Mouse (Mus musculus) intestine, embryonic 15.5 days (tissue): ENCODE measurements around the gene Nova2. TPM values are rescaled to one million over a fixed set of nuclear protein-coding genes. Genes with fewer than 3 reads are reported as not detected.

Experiments used
- ATAC-seq: fragments of 200-750 bp; cut with Nextera tagmentation; 2 replicates; pipeline ENCODE4 v1.8.0; 2017; ENCODE audit warnings: moderate TSS enrichment, moderate library complexity
- H3K27ac ChIP-seq: fragments of 300-500 bp; sonication (generic); 2 replicates; pipeline ENCODE4 v1.5.1; 2015; ENCODE audit warnings: mild to moderate bottlenecking, inconsistent platforms
- H3K27me3 ChIP-seq: fragments of 300-500 bp; sonication (generic); replicated peaks from 2 replicates; pipeline ENCODE4 v1.6.1; 2015; ENCODE audit warnings: inconsistent platforms
- H3K36me3 ChIP-seq: fragments of 300-500 bp; sonication (generic); 2 replicates; pipeline ENCODE4 v1.6.1; 2015; ENCODE audit warnings: inconsistent platforms
- H3K4me1 ChIP-seq: fragments of 300-500 bp; sonication (generic); replicated peaks from 2 replicates; pipeline ENCODE4 v1.6.1; 2015; ENCODE audit warnings: inconsistent platforms
- H3K4me2 ChIP-seq: fragments of 300-500 bp; sonication (generic); replicated peaks from 2 replicates; pipeline ENCODE4 v1.6.1; 2015; ENCODE audit warnings: mild to moderate bottlenecking, inconsistent platforms
- H3K4me3 ChIP-seq: fragments of 300-500 bp; sonication (generic); replicated peaks from 2 replicates; pipeline ENCODE4 v1.5.1; 2015; ENCODE audit warnings: inconsistent platforms
- H3K9ac ChIP-seq: fragments of 300-500 bp; sonication (generic); 2 replicates; pipeline ENCODE4 v1.6.1; 2015; ENCODE audit warnings: inconsistent platforms
- H3K9me3 ChIP-seq: fragments of 300-500 bp; sonication (generic); 2 replicates; pipeline ENCODE4 v1.6.1; 2016; ENCODE audit warnings: inconsistent platforms
- WGBS: fragments of 180-500 bp; shearing (Covaris S2); methylation state at CpG from one replicate; pipeline ENCODE4 v1.1.7; 2015; 5-methylcytosine and 5-hydroxymethylcytosine counted together
- polyA plus RNA-seq: library from polyadenylated mRNA; unstranded; fragments of >200 nt; fragmentation: Nextera tagmentation; extraction: Ambion mirVana; gene quantifications from 2 replicates; pipeline ENCODE4 v1.2.1, GENCODE M21; 2015

Gene Nova2
- polyA plus RNA-seq, result 0.49 and 0.57 TPM in 2 replicates

DNA sequence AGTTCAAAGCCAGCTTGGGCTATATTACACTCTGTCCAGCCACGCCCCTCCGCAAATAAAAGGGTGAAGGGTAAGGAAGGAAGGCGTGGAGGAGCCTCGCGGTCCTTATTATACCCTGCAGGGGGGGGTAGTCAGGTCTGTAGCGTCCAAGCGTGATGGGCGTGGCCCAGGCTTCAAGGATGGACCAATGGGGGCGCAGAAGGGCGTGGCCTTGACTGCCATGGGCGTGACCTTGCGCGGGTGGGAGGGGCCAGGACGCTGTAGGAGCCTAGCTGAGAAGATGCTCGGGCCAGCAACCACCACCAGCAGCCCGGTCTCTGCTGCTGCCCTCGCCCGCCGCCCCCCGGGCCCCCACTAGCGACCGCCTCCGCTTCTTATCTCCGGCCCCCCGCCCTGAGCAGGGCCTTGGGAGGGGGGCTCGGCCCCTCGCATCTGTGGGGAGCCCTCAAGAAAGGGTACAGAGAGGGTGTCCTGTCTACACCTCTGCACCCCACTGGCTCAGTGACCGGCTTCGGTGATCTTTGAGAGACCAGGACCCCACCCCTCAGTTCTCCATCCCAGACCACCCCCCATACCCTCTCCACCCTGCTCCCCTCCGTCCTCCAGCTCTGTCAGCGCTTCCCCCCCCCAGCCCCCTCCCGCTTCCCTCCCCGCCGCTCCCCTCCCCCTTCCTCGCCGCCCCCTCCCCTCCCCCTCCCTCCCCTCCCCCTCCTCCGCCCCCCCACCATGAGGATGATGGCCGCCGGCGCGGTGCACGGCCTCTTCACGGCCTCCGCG lies at the start of gene Nova2:
Nova2 (plus strand) TSS at position 727 of the 777 bp plus-strand sequence.
- peak; percentile 94 for ATAC-seq
- H3K4me2 ChIP-seq, result peak within 1 kb of the TSS; percentile 85
- peaks cover 60% of the 10 kb centered on the region for H3K27me3 ChIP-seq
- peak within 1 kb of the TSS; percentile 47 for H3K4me3 ChIP-seq
- under 1% methylated on average over 28 of the region's 45 CpGs for WGBS
- H3K9ac ChIP-seq, result peak within 1 kb of the TSS; percentile 50
- H3K36me3 ChIP-seq, result no peaks in the 10 kb centered on the region
- peaks cover 17% of the 10 kb centered on the region; the same call in 1 of the 2 replicates for H3K4me1 ChIP-seq
- H3K27ac ChIP-seq, result no peak within 1 kb of the TSS
- no peaks in the 10 kb centered on the region for H3K9me3 ChIP-seq

DNA sequence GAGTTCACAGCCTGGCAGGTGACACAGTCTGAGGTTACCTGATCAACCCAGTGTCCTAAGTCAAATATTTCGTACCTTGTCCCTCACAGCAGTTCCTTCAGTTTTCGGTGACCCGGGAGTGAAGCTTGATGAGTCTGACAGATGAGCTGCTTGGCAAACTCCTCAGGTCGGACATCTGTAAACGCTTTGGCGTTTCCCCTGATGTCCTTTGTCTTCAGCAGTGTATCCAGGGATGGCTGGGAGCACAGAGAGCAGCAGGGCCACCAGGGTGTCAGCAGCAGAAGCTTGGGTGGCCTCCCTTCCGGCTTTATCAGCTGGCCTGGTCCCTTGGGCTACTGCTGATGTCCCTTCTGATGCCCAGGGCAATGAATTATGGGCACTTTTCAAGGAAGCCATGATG lies 47.0 kb upstream of the Nova2 start:
- ATAC-seq, result no peak
- 70% methylated on average over 7 of the region's 7 CpGs for WGBS

GRCm38 (mm10) chr7:18883991-18884744 lies 41.5 kb upstream of the Nova2 start:
- Histone ChIP-seq H3K4me2 (peak overlapping the region; percentile 37), H3K9ac (no peak overlapping the region)

More for the DNA sequence above, 47.0 kb upstream of the Nova2 start:
- Histone ChIP-seq H3K4me3 (no peak overlapping the region), H3K4me1 (no peaks in the 10 kb centered on the region), H3K36me3 (no peaks in the 10 kb centered on the region), H3K27me3 (no peaks in the 10 kb centered on the region), H3K4me2 (no peak overlapping the region), H3K27ac (no peak overlapping the region), H3K9me3 (no peaks in the 10 kb centered on the region), H3K9ac (no peak overlapping the region)

GRCm38 (mm10) chr7:18884745-18885422 lies 40.8 kb upstream of the Nova2 start:
- Histone ChIP-seq H3K9ac (peak overlapping the region; percentile 18; the same call in 1 of the 2 replicates), H3K27me3 (no peaks in the 10 kb centered on the region), H3K4me3 (peak overlapping the region; percentile 8), H3K27ac (peak overlapping the region; percentile 66), H3K36me3 (no peaks in the 10 kb centered on the region), H3K4me2 (peak overlapping the region; percentile 37), H3K9me3 (no peaks in the 10 kb centered on the region), H3K4me1 (no peaks in the 10 kb centered on the region)
- WGBS, result 46% methylated on average over 13 of the region's 13 CpGs
- ATAC-seq, result peak; percentile 53; the same call in 1 of the 2 replicates

More at GRCm38 (mm10) chr7:18883991-18884744, 41.5 kb upstream of the Nova2 start:
- H3K36me3 ChIP-seq, result no peaks in the 10 kb centered on the region
- 52% methylated on average over 9 of the region's 9 CpGs for WGBS
- H3K27me3 ChIP-seq, result no peaks in the 10 kb centered on the region
- peak overlapping the region; percentile 66 for H3K27ac ChIP-seq
- peak; percentile 93 for ATAC-seq
- no peaks in the 10 kb centered on the region for H3K4me1 ChIP-seq
- H3K9me3 ChIP-seq, result no peaks in the 10 kb centered on the region
- H3K4me3 ChIP-seq, result peak overlapping the region; percentile 8

DNA sequence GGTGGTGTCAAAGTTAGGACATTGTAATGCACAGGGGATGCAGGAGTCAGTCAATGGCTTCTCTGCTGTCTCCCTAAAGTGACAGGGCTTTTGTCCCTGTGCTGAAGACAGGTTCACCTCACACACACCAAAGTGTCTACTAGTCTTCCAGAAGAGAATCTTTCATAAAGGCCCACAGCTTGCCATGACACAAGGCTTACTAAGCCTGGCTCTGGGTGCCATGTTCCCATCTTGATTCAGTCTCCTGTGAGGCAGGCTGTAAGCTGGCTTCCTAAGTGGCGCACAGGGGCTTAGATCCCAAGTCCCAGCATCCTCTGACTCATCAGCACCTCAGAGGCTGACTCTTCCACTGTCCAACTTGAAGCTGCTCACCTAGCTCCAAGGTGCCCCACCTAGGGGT lies 38.7 kb upstream of the Nova2 start:
- Histone ChIP-seq H3K9ac (no peak overlapping the region), H3K4me1 (no peaks in the 10 kb centered on the region), H3K36me3 (peaks cover 4% of the 10 kb centered on the region; the same call in 1 of the 2 replicates), H3K4me3 (no peak overlapping the region), H3K9me3 (no peaks in the 10 kb centered on the region), H3K27ac (no peak overlapping the region), H3K27me3 (no peaks in the 10 kb centered on the region), H3K4me2 (no peak overlapping the region)
- 95% methylated on average over 1 of the region's 1 CpGs for whole genome bisulfite sequencing
- ATAC-seq, result no peak

DNA sequence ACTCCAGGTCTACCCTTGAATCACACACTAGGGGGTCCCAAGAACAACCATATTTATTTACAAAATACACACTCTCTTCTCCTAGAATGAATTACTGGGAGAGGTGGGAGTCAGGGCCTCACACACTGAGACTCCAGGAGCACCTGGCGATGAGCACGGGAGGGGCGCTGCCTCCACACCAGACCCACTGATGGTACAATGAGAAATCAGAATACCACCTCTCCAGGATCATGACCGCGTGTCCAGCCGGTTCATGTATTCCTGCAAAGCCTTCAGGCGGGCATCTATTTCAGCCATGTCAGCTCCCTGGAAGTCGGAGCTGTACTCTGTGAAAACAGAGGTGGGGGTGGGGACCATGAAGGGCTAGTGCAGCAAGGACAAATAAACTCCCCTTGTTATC lies 34.8 kb upstream of the Nova2 start:
- H3K4me2 ChIP-seq, result no peak overlapping the region
- no peaks in the 10 kb centered on the region for H3K9me3 ChIP-seq
- no peak overlapping the region for H3K4me3 ChIP-seq
- H3K9ac ChIP-seq, result no peak overlapping the region
- WGBS, result 89% methylated on average over 8 of the region's 8 CpGs
- peaks cover 20% of the 10 kb centered on the region for H3K4me1 ChIP-seq
- ATAC-seq, result no peak
- no peak overlapping the region for H3K27ac ChIP-seq
- peaks cover 4% of the 10 kb centered on the region; the same call in 1 of the 2 replicates for H3K36me3 ChIP-seq
- H3K27me3 ChIP-seq, result peaks cover 7% of the 10 kb centered on the region

DNA sequence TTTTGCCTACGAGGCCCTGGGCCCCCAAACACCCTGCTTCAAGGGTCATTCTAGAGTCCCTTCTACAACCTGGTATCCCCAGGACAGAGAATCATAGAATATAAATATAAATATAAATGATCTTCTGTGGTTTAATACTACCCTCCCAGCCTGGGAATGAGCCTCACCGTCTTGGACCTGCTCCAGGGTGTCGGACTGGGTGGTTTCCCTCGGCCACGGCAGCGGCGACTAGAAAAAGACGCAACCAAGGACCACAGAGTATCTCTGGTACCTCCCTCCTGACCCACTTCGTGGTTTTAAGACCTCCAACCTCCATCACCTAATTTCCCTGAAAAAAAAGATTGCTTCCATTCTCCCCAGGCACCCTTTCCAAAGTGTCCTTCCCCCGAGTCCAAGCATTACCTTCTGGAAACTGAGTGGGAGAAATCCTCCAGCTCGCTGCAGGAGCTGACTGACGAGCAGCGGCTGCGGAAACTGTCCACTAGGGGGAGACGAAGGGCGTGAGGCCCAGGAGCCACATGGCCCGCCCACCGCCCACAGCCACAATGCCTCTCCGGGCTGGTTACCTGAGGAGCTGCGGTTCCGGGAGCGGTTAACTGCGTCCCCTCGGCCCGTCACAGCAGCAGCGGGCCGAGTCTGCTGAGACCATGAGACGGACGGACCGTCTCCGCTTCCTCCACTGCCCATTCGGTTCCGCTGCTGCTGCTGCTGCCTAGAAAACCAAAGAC lies 33.7 kb upstream of the Nova2 start:
- Histone ChIP-seq H3K9ac (peak overlapping the region; percentile 50), H3K27me3 (peaks cover 7% of the 10 kb centered on the region), H3K4me2 (peak overlapping the region; percentile 96), H3K36me3 (peaks cover 4% of the 10 kb centered on the region; the same call in 1 of the 2 replicates), H3K27ac (no peak overlapping the region), H3K9me3 (no peaks in the 10 kb centered on the region), H3K4me3 (peak overlapping the region; percentile 43), H3K4me1 (peaks cover 20% of the 10 kb centered on the region)
- peak; percentile 67 for ATAC-seq
- WGBS, result 20% methylated on average over 33 of the region's 33 CpGs

GRCm38 (mm10) chr7:18893009-18893408 lies 32.7 kb upstream of the Nova2 start:
- peaks cover 7% of the 10 kb centered on the region for H3K27me3 ChIP-seq
- peak overlapping the region; percentile 96 for H3K4me2 ChIP-seq
- H3K27ac ChIP-seq, result no peak overlapping the region
- peak; percentile 27 for ATAC-seq
- peaks cover 4% of the 10 kb centered on the region; the same call in 1 of the 2 replicates for H3K36me3 ChIP-seq
- H3K9ac ChIP-seq, result no peak overlapping the region; the same call in 1 of the 2 replicates
- no peaks in the 10 kb centered on the region for H3K9me3 ChIP-seq
- H3K4me1 ChIP-seq, result peaks cover 20% of the 10 kb centered on the region
- no peak overlapping the region for H3K4me3 ChIP-seq
- 29% methylated on average over 27 of the region's 27 CpGs for WGBS

DNA sequence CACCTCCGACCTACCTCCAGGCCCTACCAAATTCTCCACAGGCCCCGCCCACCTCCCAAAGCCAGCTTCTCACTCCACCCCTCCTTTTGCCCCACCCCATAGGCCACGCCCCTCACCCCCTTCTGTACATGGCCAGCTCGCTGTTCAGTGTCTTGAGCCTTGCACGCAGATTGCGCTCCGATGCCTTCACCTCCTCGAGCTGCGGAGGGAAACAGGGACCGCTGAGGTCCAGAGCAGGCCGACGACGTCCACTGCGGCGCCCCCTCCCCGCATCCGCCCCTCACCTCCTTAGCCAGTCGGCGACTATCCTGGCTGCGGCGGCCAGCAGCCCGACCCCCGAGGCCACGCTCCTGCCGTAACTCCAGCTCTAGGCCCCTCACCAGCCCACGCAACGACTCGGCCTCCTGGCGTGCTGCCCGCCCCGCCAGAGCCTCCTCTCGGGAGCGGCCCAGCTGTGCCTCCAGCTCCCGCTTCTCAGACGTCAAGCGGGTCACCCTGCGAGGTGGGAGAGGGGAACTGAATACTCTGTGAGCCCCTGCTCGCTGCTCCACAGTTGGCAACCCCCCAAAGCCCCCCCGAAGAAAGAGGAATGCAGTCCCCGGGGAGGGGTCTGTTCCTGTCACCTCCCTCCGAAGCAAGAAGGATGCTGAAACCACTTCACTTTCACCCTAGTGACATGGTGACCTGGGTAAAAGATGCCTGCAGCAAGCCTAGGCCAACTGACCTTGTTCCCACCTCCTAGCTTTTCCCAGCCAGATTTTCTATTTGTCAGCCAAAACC lies 31.8 kb upstream of the Nova2 start:
- Histone ChIP-seq H3K27ac (no peak overlapping the region), H3K4me2 (peak overlapping the region; percentile 96), H3K4me3 (peak overlapping the region; percentile 38), H3K36me3 (peaks cover 10% of the 10 kb centered on the region; the same call in 1 of the 2 replicates), H3K27me3 (peaks cover 7% of the 10 kb centered on the region), H3K9me3 (no peaks in the 10 kb centered on the region), H3K4me1 (peaks cover 20% of the 10 kb centered on the region), H3K9ac (peak overlapping the region; percentile 39)
- ATAC-seq, result peak; percentile 60
- 2% methylated on average over 38 of the region's 41 CpGs for WGBS

- Histone ChIP-seq H3K36me3 (peaks cover 11% of the 10 kb centered on the region; the same call in 1 of the 2 replicates), H3K27me3 (peaks cover 7% of the 10 kb centered on the region), H3K27ac (no peak overlapping the region), H3K4me3 (no peak overlapping the region), H3K4me1 (peaks cover 20% of the 10 kb centered on the region), H3K9me3 (no peaks in the 10 kb centered on the region), H3K4me2 (no peak overlapping the region), H3K9ac (no peak overlapping the region)
- WGBS, result 41% methylated on average over 5 of the region's 5 CpGs
- no peak for ATAC-seq
Measured at GRCm38 (mm10) chr7:18896536-18896935, 29.2 kb upstream of the Nova2 start.

- Histone ChIP-seq H3K27ac (no peak overlapping the region), H3K4me2 (no peak overlapping the region), H3K27me3 (no peaks in the 10 kb centered on the region), H3K9me3 (no peaks in the 10 kb centered on the region), H3K36me3 (peaks cover 14% of the 10 kb centered on the region), H3K4me1 (no peaks in the 10 kb centered on the region), H3K4me3 (no peak overlapping the region), H3K9ac (no peak overlapping the region)
- no peak for ATAC-seq
- WGBS, result 80% methylated on average over 2 of the region's 2 CpGs
Measured at GRCm38 (mm10) chr7:18900513-18900912, 25.2 kb upstream of the Nova2 start.
